Mouse (Mus musculus): ENCODE measurements at regions not wholly inside any gene's neighbourhood (a gene's known extent, or its start where the extent isn't known, plus 50 kb on each side); places are given as distances from the start of the nearest gene placed in this dataset.

DNA sequence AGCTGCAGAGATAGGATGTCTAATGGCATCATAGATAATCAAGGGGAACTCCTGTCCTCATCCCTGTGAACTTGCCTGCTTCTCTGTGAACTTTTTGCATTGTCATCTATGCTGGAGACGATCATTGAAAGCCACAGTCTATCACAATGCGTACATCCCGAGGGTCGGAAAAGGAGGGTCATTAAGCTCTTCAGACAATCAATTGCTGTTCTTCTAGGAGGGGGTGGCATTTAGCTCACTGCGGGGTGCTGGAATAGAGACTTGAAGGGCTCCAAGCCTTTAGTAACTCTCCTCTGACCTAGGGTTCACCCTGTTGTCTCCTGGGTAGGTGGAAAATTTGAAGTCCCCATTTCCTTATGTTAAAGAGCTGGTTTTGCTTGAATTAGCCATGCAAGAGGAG, 251.7 kb upstream of the Nr2f2 start:
- TF ChIP-seq CTCF (conservative IDR thresholded peaks at IDR 0.05; ENCODE audit: insufficient read depth, insufficient read length, low read depth, low read length) (no peak), POLR2A (IDR thresholded peaks at IDR 0.05; ENCODE audit: low read depth, low read length) (no peak)
- Histone ChIP-seq H3K36me3 (ENCODE audit: control insufficient read depth, insufficient read depth, low read length) (no peaks in the 10 kb centered on the region), H3K27me3 (replicated peaks; ENCODE audit: control insufficient read depth, insufficient read depth, low read length) (no peaks in the 10 kb centered on the region), H3K4me1 (ENCODE audit: control insufficient read depth, insufficient read depth, low read length) (no peaks in the 10 kb centered on the region), H3K27ac (ENCODE audit: insufficient read depth, low read depth, low read length) (no peak overlapping the region), H3K4me3 (ENCODE audit: insufficient read depth, low read depth, low read length) (no peak overlapping the region)
- WGBS, result 88% methylated on average over 5 of the region's 5 CpGs
- no peak for DNase-seq

DNA sequence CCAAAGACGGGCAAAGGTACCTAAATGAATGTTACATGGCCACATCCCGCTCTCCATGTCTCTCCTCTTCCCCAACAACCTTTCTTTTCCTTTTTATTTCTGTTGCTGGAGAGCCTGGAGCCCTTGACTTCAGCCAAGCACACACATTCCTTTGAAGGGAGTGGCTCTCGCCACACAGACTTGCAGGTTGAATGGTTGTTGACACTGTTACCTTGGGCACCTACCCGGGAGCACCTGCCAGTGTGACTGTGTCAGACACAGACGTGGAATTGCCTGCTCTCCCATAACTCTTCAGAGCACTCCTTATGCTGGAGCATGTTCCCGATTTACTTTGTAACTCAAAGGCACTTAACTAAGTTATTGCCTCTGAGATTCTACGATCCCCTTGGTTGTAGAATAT, 240.0 kb upstream of the Nr2f2 start:
- Histone ChIP-seq H3K36me3 (ENCODE audit: control insufficient read depth, insufficient read depth, low read length) (no peaks in the 10 kb centered on the region), H3K4me1 (ENCODE audit: control insufficient read depth, insufficient read depth, low read length) (peaks cover 3% of the 10 kb centered on the region; the same call in 1 of the 2 replicates), H3K27ac (ENCODE audit: insufficient read depth, low read depth, low read length) (peak overlapping the region; percentile 63; the same call in 1 of the 2 replicates), H3K4me3 (ENCODE audit: insufficient read depth, low read depth, low read length) (no peak overlapping the region), H3K27me3 (replicated peaks; ENCODE audit: control insufficient read depth, insufficient read depth, low read length) (no peaks in the 10 kb centered on the region)
- peak; percentile 42 for DNase-seq
- TF ChIP-seq CTCF (conservative IDR thresholded peaks at IDR 0.05; ENCODE audit: insufficient read depth, insufficient read length, low read depth, low read length), result no peak
- no peak for TF ChIP-seq POLR2A (IDR thresholded peaks at IDR 0.05; ENCODE audit: low read depth, low read length)
- 69% methylated on average over 7 of the region's 7 CpGs for WGBS

DNA sequence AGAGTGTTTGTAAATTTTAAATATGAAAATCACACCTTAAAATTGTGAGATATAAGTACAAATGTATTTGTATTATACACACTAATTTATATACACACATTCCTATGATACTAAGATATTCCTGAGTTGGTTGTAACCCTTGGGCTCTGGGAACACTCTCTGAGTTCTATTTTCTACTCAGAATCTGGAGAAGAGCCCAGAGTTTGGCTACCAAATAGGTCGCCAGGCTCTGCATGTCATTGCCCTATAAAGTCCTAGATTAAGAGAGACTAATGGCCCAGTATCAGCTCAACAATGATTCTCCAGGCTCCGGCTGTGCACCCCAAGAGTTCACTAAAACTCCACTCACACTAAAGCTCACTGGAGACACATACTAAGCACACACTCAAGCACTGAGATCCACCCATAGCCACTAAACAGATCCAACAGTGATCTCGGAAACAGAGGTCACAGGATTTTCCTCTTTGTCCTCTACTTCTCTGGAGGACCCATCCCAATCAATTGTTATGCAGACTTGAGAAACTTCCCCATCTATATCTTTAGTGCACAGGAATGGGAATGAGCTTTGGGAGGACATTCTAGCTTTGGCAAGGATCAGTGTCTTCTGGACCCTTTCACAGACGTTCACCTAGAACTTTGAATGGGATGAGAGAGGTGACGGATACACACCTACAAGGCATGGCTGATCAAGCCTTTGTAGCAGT, 238.1 kb upstream of the Nr2f2 start:
- Histone ChIP-seq H3K27ac (ENCODE audit: insufficient read depth, low read depth, low read length) (no peak overlapping the region), H3K4me1 (ENCODE audit: control insufficient read depth, insufficient read depth, low read length) (peaks cover 3% of the 10 kb centered on the region; the same call in 1 of the 2 replicates)
- 78% methylated on average over 5 of the region's 5 CpGs for WGBS

DNA sequence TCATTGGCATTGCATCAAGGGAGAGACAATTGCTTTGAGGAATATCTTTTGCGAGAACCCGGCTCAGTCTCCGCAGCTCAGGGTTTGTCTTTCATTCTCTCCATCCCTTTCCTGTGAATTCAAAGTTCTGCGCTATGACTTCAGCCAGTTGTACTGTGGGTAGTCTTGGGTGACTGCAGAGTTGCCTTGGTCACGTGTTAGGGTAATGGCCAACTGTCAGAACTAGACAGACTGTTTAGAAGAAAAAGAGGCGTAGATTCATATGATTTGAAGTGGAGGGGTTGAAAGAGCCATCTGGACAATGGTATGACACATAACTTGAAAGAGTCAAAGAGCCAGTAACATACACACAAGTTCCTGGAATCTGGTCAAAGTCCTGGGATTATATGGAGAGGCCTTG, 226.5 kb upstream of the Nr2f2 start:
- no peak for DNase-seq
- H3K27ac ChIP-seq (ENCODE audit: insufficient read depth, low read depth, low read length), result no peak overlapping the region
- no peaks in the 10 kb centered on the region for H3K36me3 ChIP-seq (ENCODE audit: control insufficient read depth, insufficient read depth, low read length)
- no peaks in the 10 kb centered on the region; the same call in 1 of the 2 replicates for H3K4me1 ChIP-seq (ENCODE audit: control insufficient read depth, insufficient read depth, low read length)
- H3K27me3 ChIP-seq (replicated peaks; ENCODE audit: control insufficient read depth, insufficient read depth, low read length), result no peaks in the 10 kb centered on the region
- WGBS, result 95% methylated on average over 6 of the region's 6 CpGs
- no peak for TF ChIP-seq POLR2A (IDR thresholded peaks at IDR 0.05; ENCODE audit: low read depth, low read length)
- TF ChIP-seq CTCF (conservative IDR thresholded peaks at IDR 0.05; ENCODE audit: insufficient read depth, insufficient read length, low read depth, low read length), result no peak
- no peak overlapping the region for H3K4me3 ChIP-seq (ENCODE audit: insufficient read depth, low read depth, low read length)

More for the DNA sequence above, 238.1 kb upstream of the Nr2f2 start:
- no peak for TF ChIP-seq CTCF (conservative IDR thresholded peaks at IDR 0.05; ENCODE audit: insufficient read depth, insufficient read length, low read depth, low read length)
- no peak for TF ChIP-seq POLR2A (IDR thresholded peaks at IDR 0.05; ENCODE audit: low read depth, low read length)
- Histone ChIP-seq H3K36me3 (ENCODE audit: control insufficient read depth, insufficient read depth, low read length) (no peaks in the 10 kb centered on the region), H3K27me3 (replicated peaks; ENCODE audit: control insufficient read depth, insufficient read depth, low read length) (no peaks in the 10 kb centered on the region), H3K4me3 (ENCODE audit: insufficient read depth, low read depth, low read length) (no peak overlapping the region)
- DNase-seq, result no peak

DNA sequence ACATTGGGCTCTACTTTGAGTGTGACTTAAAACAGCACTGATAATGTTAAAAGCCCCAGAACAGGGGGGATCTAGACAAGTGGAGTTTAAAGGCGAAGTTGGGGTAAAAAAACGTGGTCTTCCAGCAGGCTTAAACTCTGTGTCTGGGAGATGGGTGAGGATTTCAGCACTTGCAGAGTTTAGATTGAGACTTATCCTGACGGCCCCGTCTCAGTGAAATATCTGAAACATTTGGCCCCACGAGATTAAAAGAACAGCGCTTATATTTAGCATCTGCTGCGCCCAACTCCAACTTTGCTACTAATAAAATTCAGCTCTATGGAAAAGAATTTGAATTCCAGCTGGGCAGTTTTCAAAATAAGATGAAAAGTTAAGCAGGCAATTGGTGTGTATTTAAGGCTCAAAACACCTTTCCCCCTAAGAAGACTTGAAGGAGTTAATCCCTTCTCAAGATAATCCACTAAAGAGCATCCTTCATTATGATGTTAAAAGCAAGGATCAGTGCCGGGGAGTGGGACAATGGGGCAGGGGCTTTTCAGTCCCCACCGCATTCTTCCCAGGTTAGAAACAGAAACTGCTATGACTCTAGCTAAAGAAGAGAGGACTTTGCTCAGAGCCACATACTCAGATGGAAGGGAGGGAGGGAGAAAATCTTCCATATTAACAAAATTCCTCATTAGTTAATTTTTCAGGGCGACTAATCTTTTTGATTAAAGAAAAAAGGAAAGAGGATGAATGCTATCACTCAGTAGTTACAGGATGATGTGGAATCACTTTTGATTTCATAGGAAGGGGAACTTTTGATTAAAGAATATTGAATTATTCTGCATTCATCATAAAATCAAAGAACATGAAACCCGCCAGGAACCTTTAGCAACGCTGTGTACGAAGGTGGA, 225.1 kb upstream of the Nr2f2 start:
- DNase-seq, result no peak
- WGBS, result 73% methylated on average over 13 of the region's 13 CpGs

DNA sequence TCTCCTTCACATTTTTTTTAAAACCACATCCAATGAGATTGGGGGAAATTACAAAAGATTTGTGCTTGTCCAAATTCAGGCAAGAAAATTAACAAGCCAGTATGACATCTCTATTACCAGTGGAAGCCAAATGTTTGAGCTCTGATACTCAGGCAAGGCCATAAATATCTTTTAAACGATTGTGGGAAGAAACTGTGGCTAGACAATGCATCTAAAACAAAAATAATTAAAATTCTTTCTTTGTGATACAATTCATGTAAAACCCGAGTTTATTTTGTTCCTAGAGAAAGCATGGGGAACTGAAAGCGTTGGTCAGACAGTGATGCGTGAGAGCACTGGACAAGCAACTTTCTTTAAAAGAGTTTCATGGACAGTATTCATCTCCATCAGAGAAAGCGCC, 223.2 kb upstream of the Nr2f2 start:
- Histone ChIP-seq H3K27ac (ENCODE audit: insufficient read depth, low read depth, low read length) (no peak overlapping the region), H3K27me3 (replicated peaks; ENCODE audit: control insufficient read depth, insufficient read depth, low read length) (no peaks in the 10 kb centered on the region), H3K4me1 (ENCODE audit: control insufficient read depth, insufficient read depth, low read length) (no peaks in the 10 kb centered on the region; the same call in 1 of the 2 replicates), H3K4me3 (ENCODE audit: insufficient read depth, low read depth, low read length) (no peak overlapping the region), H3K36me3 (ENCODE audit: control insufficient read depth, insufficient read depth, low read length) (no peaks in the 10 kb centered on the region)
- TF ChIP-seq POLR2A (IDR thresholded peaks at IDR 0.05; ENCODE audit: low read depth, low read length) (no peak), CTCF (conservative IDR thresholded peaks at IDR 0.05; ENCODE audit: insufficient read depth, insufficient read length, low read depth, low read length) (no peak)
- WGBS, result 68% methylated on average over 5 of the region's 5 CpGs
- no peak for DNase-seq

More for the DNA sequence above, 225.1 kb upstream of the Nr2f2 start:
- Histone ChIP-seq H3K27me3 (replicated peaks; ENCODE audit: control insufficient read depth, insufficient read depth, low read length) (no peaks in the 10 kb centered on the region), H3K4me3 (ENCODE audit: insufficient read depth, low read depth, low read length) (no peak overlapping the region), H3K27ac (ENCODE audit: insufficient read depth, low read depth, low read length) (no peak overlapping the region), H3K4me1 (ENCODE audit: control insufficient read depth, insufficient read depth, low read length) (no peaks in the 10 kb centered on the region; the same call in 1 of the 2 replicates), H3K36me3 (ENCODE audit: control insufficient read depth, insufficient read depth, low read length) (no peaks in the 10 kb centered on the region)
- TF ChIP-seq POLR2A (IDR thresholded peaks at IDR 0.05; ENCODE audit: low read depth, low read length) (no peak), CTCF (conservative IDR thresholded peaks at IDR 0.05; ENCODE audit: insufficient read depth, insufficient read length, low read depth, low read length) (no peak)

DNA sequence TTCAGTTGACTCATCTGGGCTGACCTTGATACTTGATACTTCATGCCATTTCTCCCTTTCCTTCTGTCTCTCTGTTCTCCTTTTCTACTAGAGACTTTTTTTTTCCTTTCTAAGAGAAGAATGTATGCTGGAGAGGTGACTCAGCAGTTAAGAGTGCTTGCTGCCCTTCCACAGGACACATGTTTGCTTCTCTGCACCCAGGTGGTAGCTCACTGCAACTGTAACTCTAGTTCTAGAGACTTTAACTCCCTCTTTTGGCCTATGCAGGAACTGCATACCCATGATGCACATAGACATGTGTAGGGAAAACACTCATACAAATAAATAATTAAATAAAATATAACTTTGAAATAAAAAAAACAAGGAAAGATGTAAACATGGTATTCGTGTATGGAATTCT, 221.5 kb upstream of the Nr2f2 start:
- Histone ChIP-seq H3K36me3 (ENCODE audit: control insufficient read depth, insufficient read depth, low read length) (no peaks in the 10 kb centered on the region), H3K27me3 (replicated peaks; ENCODE audit: control insufficient read depth, insufficient read depth, low read length) (no peaks in the 10 kb centered on the region), H3K4me1 (ENCODE audit: control insufficient read depth, insufficient read depth, low read length) (no peaks in the 10 kb centered on the region; the same call in 1 of the 2 replicates), H3K27ac (ENCODE audit: insufficient read depth, low read depth, low read length) (no peak overlapping the region), H3K4me3 (ENCODE audit: insufficient read depth, low read depth, low read length) (no peak overlapping the region)
- TF ChIP-seq POLR2A (IDR thresholded peaks at IDR 0.05; ENCODE audit: low read depth, low read length) (no peak), CTCF (conservative IDR thresholded peaks at IDR 0.05; ENCODE audit: insufficient read depth, insufficient read length, low read depth, low read length) (no peak)
- 94% methylated on average over 1 of the region's 1 CpGs for WGBS
- DNase-seq, result no peak

Measured in kidney, adult 2 months (tissue).